Mouse (Mus musculus) ES-Bruce4 (cell line): ENCODE results near the gene Il10ra. TPM values are rescaled to one million over a fixed set of nuclear protein-coding genes. Genes with fewer than 3 reads are reported as not detected.

Experiments used
- H3K27ac ChIP-seq: 2 replicates; pipeline ENCODE4 v1.5.1; 2012; ENCODE audit warnings: low read length, inconsistent platforms; ENCODE audit not compliant: insufficient read depth
- H3K27me3 ChIP-seq: 2 replicates; pipeline ENCODE4 v1.6.1; 2012; ENCODE audit warnings: mild to moderate bottlenecking, low read length, inconsistent platforms; ENCODE audit not compliant: control insufficient read depth, poor library complexity, insufficient read depth, severe bottlenecking
- H3K36me3 ChIP-seq: 2 replicates; pipeline ENCODE4 v1.6.1; 2012; ENCODE audit warnings: inconsistent platforms, mild to moderate bottlenecking, low read length, moderate library complexity; ENCODE audit not compliant: control insufficient read depth, poor library complexity, insufficient read depth, severe bottlenecking
- H3K4me1 ChIP-seq: one replicate; pipeline ENCODE4 v1.8.1; 2011; ENCODE audit warnings: low read length; ENCODE audit not compliant: control insufficient read depth, insufficient read depth
- H3K4me3 ChIP-seq: 2 replicates; pipeline ENCODE4 v1.5.1; 2011; ENCODE audit warnings: low read depth, mild to moderate bottlenecking, low read length
- H3K9ac ChIP-seq: 2 replicates; pipeline ENCODE4 v1.6.1; 2012; ENCODE audit warnings: low read depth, mild to moderate bottlenecking, inconsistent platforms; ENCODE audit not compliant: poor library complexity, severe bottlenecking
- H3K9me3 ChIP-seq: replicated peaks from 2 replicates; pipeline ENCODE4 v1.6.1; 2012; ENCODE audit warnings: mild to moderate bottlenecking, low read length, inconsistent platforms; ENCODE audit not compliant: control insufficient read depth, poor library complexity, insufficient read depth, severe bottlenecking
- CTCF ChIP-seq: IDR thresholded peaks from one replicate; pipeline ENCODE4 v1.8.1; 2011; ENCODE audit warnings: low read depth, low read length
- EP300 ChIP-seq: IDR thresholded peaks from 2 replicates; pipeline ENCODE4 v1.6.1; 2011; ENCODE audit warnings: low read depth, low read length; ENCODE audit not compliant: insufficient read depth
- POLR2A ChIP-seq: IDR thresholded peaks from one replicate; pipeline ENCODE4 v1.8.1; 2011; ENCODE audit warnings: low read length; ENCODE audit not compliant: insufficient read depth
- polyA plus RNA-seq: library from polyadenylated mRNA; stranded (reverse); fragments of >200 nt; gene quantifications from 2 replicates; pipeline ENCODE4 v1.2.4, GENCODE M21; 2011; ENCODE audit warnings: low read depth; ENCODE audit not compliant: missing spikeins, insufficient read depth, insufficient read length

Il10ra gene
- polyA plus RNA-seq, 1 experiment, result not detected

DNA sequence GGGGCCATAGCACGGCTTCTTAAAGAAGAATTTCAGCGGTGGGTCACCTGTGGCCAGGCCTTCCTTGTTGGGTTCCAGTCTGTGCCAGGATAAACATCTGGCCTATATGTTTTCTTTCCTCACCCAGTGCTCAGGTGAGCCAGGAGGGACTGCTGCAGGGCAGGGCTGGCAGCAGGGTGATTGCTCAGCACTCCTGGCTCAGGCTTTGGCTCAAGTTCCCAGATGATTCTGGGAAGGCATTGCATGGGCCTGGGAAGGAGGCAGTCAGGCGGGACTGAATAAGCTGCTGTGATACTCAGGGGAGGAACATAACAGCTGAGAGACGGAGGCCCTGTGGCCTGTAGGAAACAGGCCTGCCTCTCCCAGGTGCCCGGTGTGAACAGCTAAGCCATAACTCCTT lies 63.8 kb downstream of the Il10ra start:
- no peaks in the 10 kb centered on the region for H3K9me3 ChIP-seq
- no peaks in the 10 kb centered on the region for H3K36me3 ChIP-seq
- TF ChIP-seq CTCF (no peak), EP300 (no peak), POLR2A (no peak)
- H3K4me1 ChIP-seq, result no peaks in the 10 kb centered on the region
- H3K9ac ChIP-seq, result no peak overlapping the region
- H3K27ac ChIP-seq, result no peak overlapping the region
- no peaks in the 10 kb centered on the region for H3K27me3 ChIP-seq
- H3K4me3 ChIP-seq, result no peak overlapping the region

Other genes with a start within 250 kb of the Il10ra start
- 58.9 and 64.3 TPM in 2 replicates for gene Mpzl2, start 229.3 kb downstream of the Il10ra start, polyA plus RNA-seq
- 6.7 and 7.3 TPM in 2 replicates for gene Mpzl3, start 214.0 kb downstream of the Il10ra start, polyA plus RNA-seq
- gene Jaml, start 190.0 kb downstream of the Il10ra start, polyA plus RNA-seq, result not detected in 2 replicates
- 0.60 and 0.88 TPM in 2 replicates for gene Scn2b, start 151.4 kb downstream of the Il10ra start, polyA plus RNA-seq
- gene Scn4b, start 130.8 kb downstream of the Il10ra start, polyA plus RNA-seq, result 0.35 and 0.40 TPM in 2 replicates
- gene BC049352, start 87.1 kb downstream of the Il10ra start, polyA plus RNA-seq, result not detected in 2 replicates
- 0.52 TPM in 1 of 2 replicates, not detected in the other for gene Tmprss4, start 65.1 kb downstream of the Il10ra start, polyA plus RNA-seq
- gene Tmprss13, start 50.0 kb upstream of the Il10ra start, polyA plus RNA-seq, result 1.9 and 2.8 TPM in 2 replicates
- gene Fxyd6, start 101.0 kb upstream of the Il10ra start, polyA plus RNA-seq, result 88.6 and 89.9 TPM in 2 replicates
- not detected in 2 replicates for gene Fxyd2, start 130.5 kb upstream of the Il10ra start, polyA plus RNA-seq
- 3.8 and 4.0 TPM in 2 replicates for gene Dscaml1, start 157.5 kb upstream of the Il10ra start, polyA plus RNA-seq